Mouse (Mus musculus) R1 (cell line): Measurements from ENCODE around the gene Prkn.
"Not testable (repeated sequence)": the region's sequence is repeated elsewhere in the genome, so short reads cannot be mapped to it uniquely, and the experiment has no call there.

Source experiments
- DNase-seq: peaks from one replicate; pipeline ENCODE4 v3.0.0-alpha.2; 2018; ENCODE audit warnings: low read depth, low spot score

The Prkn gene

DNA sequence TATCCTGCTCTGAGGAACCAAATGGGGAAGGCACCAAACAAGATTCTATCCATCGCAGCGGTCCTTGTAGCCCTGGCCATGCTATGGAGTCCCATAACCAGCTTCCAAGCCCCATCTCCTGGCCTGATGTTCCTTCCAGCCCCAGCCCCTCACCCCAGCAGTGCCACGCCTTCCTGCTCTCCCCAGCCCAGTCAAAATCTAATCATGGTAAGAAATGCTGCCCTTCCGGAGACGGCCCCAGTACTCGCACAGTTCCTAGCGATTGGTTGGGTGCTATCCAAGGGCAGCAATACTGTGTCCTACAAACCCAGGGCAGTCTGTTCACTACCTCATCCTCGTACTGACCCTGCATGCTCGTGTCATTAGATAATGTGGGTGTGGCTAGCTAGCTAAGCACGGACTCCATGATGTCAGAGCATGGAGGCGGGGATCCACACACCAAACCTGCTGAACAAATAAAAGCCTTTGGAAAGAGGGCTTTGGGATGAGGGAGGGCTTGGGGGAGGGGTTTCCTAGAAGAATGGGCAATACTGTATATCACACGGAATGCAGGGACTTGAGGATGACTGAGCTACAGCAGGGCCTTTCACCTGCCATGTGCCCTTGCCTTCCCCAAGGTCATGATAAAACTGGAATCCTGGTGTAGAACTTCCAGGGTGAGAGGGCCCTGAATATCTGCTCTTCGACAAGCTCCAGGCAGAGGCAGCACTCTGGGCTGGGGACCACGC lies 1148.1 kb downstream of the Prkn start:
- peak; percentile 36 for DNase-seq

DNA sequence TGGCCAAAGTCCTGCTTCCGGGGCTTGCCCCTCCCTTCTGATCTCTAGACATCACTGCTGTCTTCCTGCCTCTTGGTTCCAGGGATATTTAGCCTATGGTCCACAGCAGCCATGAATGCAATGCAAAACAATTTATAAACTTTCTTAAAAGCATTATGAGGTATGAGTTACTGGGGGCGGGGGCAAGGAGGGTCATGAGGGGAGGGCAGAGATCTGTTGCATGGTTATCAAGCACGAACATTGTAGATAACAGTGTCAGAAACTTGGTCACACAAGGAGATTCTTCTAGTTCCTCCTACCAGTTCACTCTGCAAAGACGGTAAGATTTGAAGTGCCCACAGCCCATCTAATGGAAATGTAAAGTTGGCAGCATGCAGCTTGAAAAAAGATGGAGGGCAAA lies 1149.1 kb downstream of the Prkn start:
- no peak for DNase-seq

DNA sequence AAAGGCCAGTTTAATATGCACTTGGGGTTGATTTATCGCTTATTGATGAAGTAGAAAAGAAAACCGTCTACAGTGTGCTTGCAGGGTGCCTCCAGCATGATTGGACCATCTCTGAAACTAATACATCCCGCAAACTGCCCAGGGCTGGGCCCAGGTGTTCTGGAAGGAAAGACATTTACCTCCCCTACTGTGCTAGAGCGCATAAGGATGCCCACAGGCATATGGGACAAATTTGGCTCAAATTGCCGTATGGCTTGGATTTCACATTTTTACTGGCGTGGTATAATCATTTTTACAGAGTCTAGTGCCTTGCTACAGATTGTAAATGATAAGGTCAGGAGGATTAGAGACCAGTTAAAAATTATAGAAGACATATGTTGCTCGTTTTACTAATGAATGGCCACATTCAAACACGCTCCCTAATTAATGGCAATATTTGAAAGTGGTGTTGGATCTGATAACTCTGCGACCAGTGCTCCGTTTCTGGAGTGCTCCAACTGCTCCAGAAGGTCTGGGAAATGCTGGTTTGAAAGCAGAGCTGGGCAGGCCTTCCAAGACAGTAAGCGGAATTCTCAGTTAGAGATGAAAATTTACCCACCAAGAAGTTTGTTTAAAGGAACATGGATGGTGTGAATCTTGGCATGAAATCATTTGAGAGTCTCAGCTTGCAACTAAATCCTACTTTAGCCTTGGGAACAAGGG lies 1150.4 kb downstream of the Prkn start:
- DNase-seq, result no peak

DNA sequence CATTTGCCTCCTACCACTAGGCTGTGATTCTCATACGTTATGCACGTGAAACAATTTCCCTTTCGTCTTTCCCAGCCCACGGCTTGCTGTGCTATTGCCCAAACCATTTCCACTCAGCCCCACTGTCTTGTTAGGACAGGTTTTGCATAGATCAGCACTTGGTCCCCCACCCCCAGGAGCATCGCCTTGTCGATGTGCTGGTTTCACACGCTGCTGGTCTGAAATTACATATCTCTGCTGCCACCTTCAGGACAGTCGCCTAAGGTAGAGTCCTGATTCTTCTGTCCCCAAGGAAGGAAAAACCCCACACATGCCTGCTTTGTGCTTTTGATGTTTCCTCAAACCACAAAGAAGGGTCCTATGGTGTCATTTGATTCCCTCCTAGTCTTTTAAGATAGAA lies 1153.1 kb downstream of the Prkn start:
- DNase-seq, result peak; percentile 69

DNA sequence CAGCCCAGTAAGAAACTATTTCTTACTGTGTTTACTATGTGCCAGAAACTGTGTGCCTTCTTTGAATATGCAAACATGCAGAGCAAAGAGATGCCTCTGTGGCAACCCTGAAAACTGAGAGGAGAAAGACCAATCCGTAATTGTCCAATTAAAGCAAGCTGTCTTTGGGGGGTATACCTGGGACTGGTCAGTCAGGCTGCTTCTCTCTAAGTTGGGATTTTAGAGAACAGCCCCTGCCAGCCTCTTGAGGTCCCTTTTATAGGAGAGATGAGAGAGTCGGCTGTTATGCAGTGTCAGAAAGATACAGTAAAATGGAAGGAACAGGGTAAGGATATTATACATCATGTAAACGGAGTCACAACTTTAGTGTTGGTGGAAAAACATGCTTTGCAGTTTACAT lies 1154.1 kb downstream of the Prkn start:
- no peak for DNase-seq

DNA sequence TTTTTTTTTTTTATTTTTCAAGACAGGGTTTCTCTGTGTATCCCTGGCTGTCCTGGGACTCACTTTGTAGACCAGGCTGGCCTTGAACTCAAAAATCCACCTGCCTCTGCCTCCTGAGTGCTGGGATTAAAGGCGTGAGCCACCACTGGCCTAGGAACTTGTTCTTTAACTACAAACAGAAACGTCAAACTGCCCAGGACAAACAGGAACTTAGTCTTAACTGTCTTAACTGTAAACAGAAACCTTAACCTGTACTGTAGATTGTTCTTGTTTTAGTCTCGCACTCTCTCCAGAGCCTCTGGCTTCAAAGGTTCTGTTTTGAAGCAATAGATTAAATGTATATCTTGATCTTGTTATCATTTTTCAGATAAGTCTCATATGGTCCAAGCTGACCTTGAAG lies 1154.6 kb downstream of the Prkn start:
- DNase-seq, result not testable (repeated sequence)

DNA sequence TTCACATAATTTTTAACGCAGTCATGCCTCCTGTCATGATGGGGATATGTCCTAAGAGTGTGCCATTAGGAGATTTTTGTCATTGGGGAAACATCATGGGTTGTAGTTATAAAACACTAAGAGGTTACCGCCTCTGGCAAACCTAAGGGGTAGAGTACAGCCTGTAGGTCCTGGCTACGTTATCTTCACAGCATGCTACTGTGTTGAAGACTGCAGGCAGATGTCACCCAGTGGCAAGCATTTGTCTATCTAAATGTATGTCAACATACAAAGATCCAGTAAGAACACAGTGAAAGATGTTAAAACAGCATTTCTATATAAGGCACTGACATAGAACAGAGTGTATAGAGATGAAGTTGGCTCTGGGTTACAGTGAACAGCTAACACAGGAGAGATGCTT lies 1155.3 kb downstream of the Prkn start:
- no peak for DNase-seq

DNA sequence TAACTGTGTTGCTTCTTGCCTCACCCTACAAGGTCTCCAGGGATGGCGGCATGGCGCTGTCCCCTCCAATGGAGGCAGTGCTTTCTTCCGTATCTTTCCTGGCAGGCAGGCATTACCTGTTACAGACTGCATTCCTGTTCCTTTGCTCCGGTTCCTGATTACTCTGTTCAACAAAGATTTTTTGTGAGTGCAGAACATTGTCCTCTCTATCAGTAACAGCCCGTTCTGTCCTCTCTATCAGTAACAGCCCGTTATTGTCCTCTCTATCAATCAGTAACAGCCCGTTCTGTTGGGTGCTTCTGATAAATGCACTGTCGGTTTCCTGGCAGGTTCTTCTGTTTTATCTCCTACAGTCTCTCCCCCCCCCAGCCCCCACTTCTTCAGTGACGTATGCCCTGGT lies 1156.1 kb downstream of the Prkn start:
- no peak for DNase-seq

DNA sequence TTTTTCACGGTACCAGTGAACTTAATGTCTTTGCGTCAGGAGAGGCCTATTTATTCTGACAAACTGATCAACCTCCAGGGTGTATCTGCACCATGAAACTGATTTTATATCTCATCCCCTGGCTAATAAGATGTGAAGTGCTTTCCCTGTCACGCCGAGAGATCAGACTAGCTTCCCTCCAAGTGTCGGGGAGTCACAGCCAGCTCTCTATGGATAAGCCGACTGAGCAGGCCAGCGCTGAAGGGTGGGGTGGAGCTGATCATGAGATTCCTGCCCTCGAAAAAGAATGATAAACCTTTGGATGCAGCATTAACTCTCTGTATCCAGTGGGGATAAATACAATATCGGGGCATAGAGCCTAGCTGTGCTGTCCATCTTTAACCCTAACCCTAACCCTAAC lies 1160.1 kb downstream of the Prkn start:
- DNase-seq, result no peak

DNA sequence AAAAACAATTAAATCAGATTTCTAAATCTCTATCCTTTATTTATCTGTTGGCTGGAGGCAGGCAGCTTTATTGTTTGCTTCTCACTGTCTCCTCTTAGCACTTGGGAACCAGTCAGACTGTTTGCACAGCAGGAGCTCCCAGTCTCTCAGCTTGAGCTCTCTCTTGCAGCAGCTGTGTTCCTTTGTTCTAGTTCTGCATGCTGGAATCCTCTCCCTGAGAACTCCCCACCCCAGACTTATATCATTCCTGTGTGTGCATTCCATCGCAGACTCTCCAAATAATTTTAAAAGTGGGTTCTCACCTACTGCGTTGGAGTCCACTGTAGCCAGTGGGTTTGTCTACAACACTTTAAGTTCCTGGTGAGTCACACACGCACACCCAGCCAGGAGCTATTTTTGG lies 1181.1 kb downstream of the Prkn start:
- DNase-seq, result peak; percentile 88

DNA sequence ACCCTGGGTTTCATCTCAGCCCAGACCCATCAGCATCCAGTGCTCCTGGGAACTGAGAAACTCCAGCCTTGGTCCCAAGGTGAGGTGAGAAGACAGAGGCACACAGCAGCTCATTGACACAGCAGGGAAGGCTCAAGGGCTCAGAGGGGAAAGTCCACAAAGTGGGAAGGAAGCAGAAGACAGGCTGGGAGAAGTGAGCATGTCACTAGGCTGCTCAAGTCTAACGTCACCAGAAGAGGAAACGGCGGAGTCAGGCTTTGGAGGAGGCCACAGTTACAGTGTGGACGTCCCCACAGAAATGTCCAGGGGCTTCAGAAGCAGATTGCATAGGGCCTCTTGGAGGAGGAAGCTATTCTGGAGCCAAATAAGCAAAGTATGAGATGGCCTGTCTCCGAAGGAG lies 1189.2 kb downstream of the Prkn start:
- no peak for DNase-seq

DNA sequence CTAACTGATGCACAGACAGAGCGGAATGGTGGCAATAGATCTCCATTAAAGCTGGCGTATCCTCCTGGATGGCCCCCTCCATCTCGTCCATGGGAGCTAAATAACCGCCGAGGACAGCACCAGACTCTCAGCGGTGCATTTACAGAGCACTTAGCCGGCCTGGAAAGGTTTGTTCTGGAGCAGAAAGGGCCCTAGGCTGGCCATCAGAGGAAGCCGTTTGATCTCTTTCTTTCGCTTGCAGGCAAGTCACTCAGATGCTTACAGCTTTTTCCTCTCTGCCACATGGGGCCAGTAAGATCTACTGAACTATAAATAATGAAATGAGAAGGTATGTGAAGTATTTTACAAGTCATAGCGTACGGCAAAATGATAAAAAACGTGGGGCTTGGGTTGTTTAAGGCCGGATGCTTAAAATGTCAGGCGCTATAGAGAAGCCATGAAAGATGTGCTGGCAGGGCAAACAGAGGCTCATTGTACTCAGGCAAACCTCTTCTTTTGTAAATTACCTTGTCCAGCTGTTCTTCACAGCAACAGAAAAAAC lies 1189.8 kb downstream of the Prkn start:
- no peak for DNase-seq

DNA sequence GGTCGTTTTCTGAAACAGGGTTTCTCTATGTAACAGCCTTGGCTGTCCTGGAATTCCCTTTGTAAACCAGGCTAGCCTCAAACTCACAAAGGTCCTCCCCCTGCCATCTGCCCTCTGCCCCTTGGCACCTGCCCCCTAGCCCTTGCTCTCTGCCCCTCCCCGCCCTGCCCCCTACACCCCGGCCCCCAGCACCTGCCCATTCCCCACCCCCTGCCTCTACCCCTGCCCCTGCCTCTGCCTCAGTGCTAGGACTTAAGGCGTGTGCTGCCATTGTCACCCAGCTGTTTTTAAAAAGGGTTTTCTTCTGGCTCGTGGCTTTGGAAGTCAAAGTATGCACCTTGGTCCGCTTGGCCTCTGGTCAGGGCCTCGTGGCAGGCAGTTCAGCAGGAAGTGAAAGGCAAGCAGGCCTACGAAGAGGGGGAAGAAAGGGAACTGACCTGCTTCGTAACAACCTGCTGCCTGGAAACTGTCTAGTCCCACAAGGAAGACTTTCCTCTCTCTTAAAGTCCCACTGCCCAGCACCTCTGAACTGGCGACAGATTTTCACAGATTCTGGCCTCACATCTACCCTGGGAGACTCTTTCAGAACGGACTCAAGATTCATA lies 1190.5 kb downstream of the Prkn start:
- DNase-seq, result no peak

DNA sequence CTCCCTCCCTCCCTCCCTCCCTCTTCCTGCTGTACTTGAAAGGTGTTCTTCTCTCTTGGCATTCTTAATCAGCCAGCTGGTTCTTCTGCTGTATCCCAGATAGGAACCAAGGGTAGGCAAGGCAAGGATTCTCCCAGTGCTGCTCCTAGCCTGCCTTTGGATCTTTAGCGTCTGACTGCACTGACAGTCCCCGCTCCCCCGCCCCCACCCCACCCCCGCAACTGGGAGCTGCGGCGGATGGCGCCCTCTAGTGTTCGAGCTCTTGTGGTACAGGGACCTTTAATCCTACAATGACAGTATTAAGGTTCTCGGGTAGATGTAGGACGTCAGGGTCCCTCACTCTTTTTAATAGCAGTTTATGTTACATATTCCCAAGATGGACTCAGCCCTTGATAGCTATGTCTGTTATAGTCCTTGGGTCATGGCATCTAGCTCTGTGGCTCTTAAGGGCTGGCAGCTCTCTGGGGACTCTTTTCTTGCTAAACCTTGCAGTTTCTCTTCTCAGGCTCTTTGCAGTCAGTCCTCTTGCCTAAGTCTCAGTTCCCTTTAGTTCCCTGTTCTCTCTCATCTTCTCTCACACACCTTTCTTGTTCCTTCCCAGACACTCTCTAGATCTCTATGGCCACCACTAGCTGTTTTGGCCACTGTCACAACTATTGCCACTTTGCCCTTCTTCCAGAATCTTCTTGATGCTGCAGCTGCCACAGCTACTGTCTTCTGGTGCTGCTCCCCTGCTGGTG lies 1191.2 kb downstream of the Prkn start:
- peak; percentile 66 for DNase-seq

DNA sequence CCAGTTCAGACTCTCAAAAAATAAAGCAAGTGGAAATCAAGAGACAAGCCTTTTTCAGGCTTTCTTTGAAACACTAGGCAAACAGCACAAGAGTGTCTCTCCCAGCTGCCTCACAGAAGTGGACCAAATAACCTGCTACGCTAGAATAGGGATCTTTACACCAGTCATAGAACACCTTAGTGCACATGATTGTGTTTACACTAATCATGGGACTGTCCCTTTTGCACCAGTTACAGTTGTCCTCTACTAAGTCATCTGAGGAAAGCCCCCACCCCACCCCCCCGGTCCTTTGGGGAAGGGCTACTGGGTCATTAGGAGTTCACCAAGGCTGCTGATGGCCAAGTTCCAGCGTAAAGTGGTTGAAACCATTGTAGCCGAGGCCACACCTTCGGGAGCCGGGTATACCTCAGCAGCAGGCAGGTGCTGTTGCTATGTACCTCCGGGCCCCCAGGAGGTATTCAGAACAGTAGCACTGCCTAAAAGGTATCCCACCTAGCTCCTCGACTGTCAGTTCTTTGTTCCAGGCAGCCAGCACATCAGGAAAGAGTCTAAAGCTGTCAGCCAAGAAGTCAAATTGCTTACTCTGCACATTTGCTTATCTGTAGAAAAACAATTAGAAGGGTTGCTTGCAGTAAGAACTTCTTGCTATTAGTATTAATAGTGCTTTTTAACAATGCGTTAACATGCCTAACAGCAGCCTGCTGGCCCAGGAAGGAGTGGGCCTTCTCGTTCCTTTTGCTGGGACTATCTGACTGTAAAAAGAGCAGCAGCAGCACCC lies 1192.0 kb downstream of the Prkn start:
- DNase-seq, result no peak

DNA sequence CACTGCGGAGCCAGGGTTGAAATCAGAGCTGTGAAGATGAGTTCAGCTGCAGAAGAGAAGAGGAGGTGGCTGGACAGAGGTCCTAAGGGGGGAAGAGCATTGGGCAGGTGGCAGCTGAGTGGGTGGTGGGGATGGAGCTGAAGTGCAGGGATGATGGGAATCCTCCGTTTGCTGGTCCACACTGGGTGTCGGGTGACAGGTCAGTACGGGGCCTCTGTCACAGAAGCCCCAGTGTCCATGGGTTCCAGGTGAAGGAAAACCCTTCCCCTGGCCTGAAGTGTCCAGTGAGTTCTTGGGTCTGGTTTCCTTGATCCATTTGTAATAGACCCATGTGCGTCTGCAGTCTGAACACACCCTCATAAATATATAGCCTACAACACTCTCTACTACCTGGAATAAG lies 1195.2 kb downstream of the Prkn start:
- no peak for DNase-seq

DNA sequence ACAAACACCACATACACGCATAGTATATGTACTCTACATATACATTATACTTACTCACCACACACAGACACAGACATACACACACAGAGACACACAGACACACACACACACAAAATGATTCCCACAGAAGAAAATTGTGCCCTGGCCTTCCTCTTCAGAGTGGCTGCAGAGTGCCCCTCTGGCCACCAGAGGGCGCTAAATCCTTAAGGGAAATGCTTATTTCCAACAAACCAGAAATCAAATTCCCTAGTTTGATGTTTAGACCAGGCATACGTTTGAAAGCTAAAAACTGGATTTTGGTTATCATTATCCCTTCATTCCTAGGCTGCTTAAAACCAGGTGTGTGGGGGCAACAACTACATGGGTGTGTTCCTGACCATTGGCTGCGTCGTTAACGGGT lies 1196.0 kb downstream of the Prkn start:
- DNase-seq, result peak; percentile 58

DNA sequence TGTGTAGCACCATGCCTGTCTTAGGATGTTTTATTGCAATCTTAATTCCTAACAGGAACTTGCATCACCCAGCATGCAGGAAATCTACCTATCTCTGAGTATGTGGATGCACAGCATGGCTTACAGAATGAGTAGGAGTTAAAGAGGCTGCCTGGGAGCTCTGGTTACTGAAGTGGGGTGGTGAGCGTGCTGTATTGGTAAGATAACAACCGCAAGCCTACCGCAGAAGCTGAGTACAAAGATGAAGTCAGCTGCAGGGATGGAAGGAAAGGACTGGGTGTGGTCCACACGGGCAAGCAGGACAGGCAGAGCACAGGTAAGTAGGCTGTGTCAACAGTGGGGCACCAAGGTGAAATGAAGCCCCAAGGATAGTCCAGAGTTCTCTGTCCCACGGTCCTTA lies 1196.9 kb downstream of the Prkn start:
- no peak for DNase-seq

DNA sequence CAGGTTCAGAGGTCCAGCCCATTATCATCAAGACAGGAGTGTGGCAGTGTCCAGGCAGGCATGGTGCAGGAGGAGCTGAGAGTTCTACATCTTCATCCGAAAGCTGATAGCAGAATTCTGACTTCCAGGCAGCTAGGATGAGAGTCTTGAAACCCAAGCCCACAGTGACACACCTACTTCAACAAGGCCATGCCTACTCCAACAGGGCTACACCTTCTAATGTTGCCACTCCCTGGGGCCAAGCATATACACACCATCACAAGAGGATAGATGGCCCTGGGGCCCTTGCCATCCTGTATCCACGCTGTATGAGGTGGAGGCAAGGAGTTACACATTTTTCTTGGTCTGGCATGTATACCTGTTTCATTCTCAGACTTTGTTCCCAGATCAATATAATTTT lies 1197.4 kb downstream of the Prkn start:
- no peak for DNase-seq

DNA sequence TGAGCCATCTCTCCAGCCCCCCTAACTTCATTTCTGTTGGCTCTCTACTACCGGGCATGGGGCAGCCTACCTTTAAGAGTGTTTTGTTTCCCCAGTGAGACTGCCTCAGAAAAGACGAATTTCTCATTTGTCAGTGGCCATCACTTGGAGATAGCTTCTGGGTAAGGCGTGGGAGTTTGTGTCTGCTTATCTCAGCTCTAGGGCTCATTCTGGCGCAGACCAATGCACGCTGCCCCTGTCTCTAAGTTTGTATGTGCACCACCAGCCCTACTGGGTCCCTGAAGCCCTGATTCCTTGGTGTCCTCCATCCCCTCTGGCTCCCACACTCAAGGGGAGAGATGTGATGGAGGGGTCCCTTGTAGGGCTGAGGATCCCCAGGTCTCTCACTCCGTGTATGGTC lies 1198.3 kb downstream of the Prkn start:
- no peak for DNase-seq

DNA sequence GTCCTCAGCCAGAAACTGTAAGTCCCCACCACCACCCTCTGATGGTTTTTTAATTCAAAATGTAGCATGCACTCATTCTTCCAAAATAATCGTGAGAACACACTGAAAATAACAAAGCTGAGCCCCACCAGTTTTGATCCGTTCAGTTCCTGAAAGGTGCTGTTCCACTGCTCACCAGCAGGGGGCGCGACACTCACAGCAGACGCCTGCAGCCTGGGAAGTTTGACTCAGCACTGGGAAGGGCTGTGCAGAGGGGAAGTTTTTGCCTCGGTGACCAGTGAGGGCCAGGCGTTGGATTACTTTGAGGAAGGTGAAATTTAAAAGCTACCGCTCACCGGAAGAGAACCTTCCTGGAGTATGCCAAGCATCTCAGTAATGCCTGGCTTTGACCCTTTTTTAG lies 1199.0 kb downstream of the Prkn start:
- DNase-seq, result peak; percentile 83
